Mouse (Mus musculus): ENCODE results near the gene Obox6. TPM values are rescaled to one million over a fixed set of nuclear protein-coding genes. Genes with fewer than 3 reads are reported as not detected.

The Obox6 gene
- not detected for polyA plus RNA-seq (2014; fragmentation: Illumina TruSeq; extraction: RNeasy Lipid Tissue Mini Kit (QIAGEN cat#74804); ENCODE audit: low read depth, low replicate concordance)

GRCm38 (mm10) chr7:15839578-15839977 lies at the start of gene Obox6:
Gene Obox6 (minus strand): TSS chr7:15839678.

GRCm38 (mm10) chr7:15882317-15882716 lies 42.8 kb upstream of the Obox6 start, which contains the start of gene Crxos:
Gene Crxos (plus strand): TSS chr7:15882617.

GRCm38 (mm10) chr7:15879756-15880155 lies 40.3 kb upstream of the Obox6 start, which contains the start of gene Crx:
Gene Crx (minus strand): TSS chr7:15879968.

Other genes starting within 250 kb of the Obox6 start
- gene Obox3, start 199.8 kb downstream of the Obox6 start, polyA plus RNA-seq (2014; fragmentation: Illumina TruSeq; extraction: RNeasy Lipid Tissue Mini Kit (QIAGEN cat#74804); ENCODE audit: low read depth, low replicate concordance) = not detected
- not detected for gene Obox5, start 89.5 kb downstream of the Obox6 start, polyA plus RNA-seq (2014; fragmentation: Illumina TruSeq; extraction: RNeasy Lipid Tissue Mini Kit (QIAGEN cat#74804); ENCODE audit: low read depth, low replicate concordance)
- not detected for gene Crx, start 40.3 kb upstream of the Obox6 start, polyA plus RNA-seq (2014; fragmentation: Illumina TruSeq; extraction: RNeasy Lipid Tissue Mini Kit (QIAGEN cat#74804); ENCODE audit: low read depth, low replicate concordance)
- gene Crxos, start 42.9 kb upstream of the Obox6 start, polyA plus RNA-seq (2014; fragmentation: Illumina TruSeq; extraction: RNeasy Lipid Tissue Mini Kit (QIAGEN cat#74804); ENCODE audit: low read depth, low replicate concordance) = not detected
- gene Selenow, start 82.7 kb upstream of the Obox6 start, polyA plus RNA-seq (2014; fragmentation: Illumina TruSeq; extraction: RNeasy Lipid Tissue Mini Kit (QIAGEN cat#74804); ENCODE audit: low read depth, low replicate concordance) = 259 TPM
- 190 TPM for gene Nop53, start 106.4 kb upstream of the Obox6 start, polyA plus RNA-seq (2014; fragmentation: Illumina TruSeq; extraction: RNeasy Lipid Tissue Mini Kit (QIAGEN cat#74804); ENCODE audit: low read depth, low replicate concordance)
- gene Ehd2, start 127.9 kb upstream of the Obox6 start, polyA plus RNA-seq (2014; fragmentation: Illumina TruSeq; extraction: RNeasy Lipid Tissue Mini Kit (QIAGEN cat#74804); ENCODE audit: low read depth, low replicate concordance) = 174 TPM
- 7.2 TPM for gene Bicra, start 208.2 kb upstream of the Obox6 start, polyA plus RNA-seq (2014; fragmentation: Illumina TruSeq; extraction: RNeasy Lipid Tissue Mini Kit (QIAGEN cat#74804); ENCODE audit: low read depth, low replicate concordance)
- gene Zfp541, start 222.1 kb upstream of the Obox6 start, polyA plus RNA-seq (2014; fragmentation: Illumina TruSeq; extraction: RNeasy Lipid Tissue Mini Kit (QIAGEN cat#74804); ENCODE audit: low read depth, low replicate concordance) = 3.0 TPM

All from adipose tissue, adult 10 weeks (tissue).